Mouse (Mus musculus) hindbrain, embryonic 11.5 days (tissue): ENCODE measurements around the gene Grin2c. TPM values are rescaled to one million over a fixed set of nuclear protein-coding genes. Genes with fewer than 3 reads are reported as not detected.

Source experiments
- ATAC-seq: fragments of 200-750 bp; cut with Nextera tagmentation; 2 replicates; pipeline ENCODE4 v1.8.0; 2017; ENCODE audit warnings: mild to moderate bottlenecking, moderate TSS enrichment, moderate library complexity; ENCODE audit not compliant: low FRiP score
- DNase-seq: peaks from one replicate; pipeline ENCODE4 v3.0.0-alpha.2; 2015; ENCODE audit warnings: low spot score
- H3K27ac ChIP-seq: fragments of 300-500 bp; sonication (generic); 2 replicates; pipeline ENCODE4 v1.5.1; 2014; ENCODE audit warnings: mild to moderate bottlenecking, low read depth, low read length
- H3K27me3 ChIP-seq: fragments of 300-500 bp; sonication (generic); 2 replicates; pipeline ENCODE4 v1.6.1; 2014; ENCODE audit warnings: mild to moderate bottlenecking, low read length, moderate library complexity, mixed read lengths; ENCODE audit not compliant: control insufficient read depth, insufficient read depth
- H3K36me3 ChIP-seq: fragments of 300-500 bp; sonication (generic); 2 replicates; pipeline ENCODE4 v1.6.1; 2014; ENCODE audit warnings: mild to moderate bottlenecking, low read length, moderate library complexity, mixed read lengths; ENCODE audit not compliant: control insufficient read depth, insufficient read depth
- H3K4me1 ChIP-seq: fragments of 300-500 bp; sonication (generic); replicated peaks from 2 replicates; pipeline ENCODE4 v1.6.1; 2014; ENCODE audit warnings: low read length, mixed read lengths; ENCODE audit not compliant: control insufficient read depth, insufficient read depth
- H3K4me2 ChIP-seq: fragments of 300-500 bp; sonication (generic); replicated peaks from 2 replicates; pipeline ENCODE4 v1.6.1; 2014; ENCODE audit warnings: mild to moderate bottlenecking, low read depth, low read length
- H3K4me3 ChIP-seq: fragments of 300-500 bp; sonication (generic); 2 replicates; pipeline ENCODE4 v1.5.1; 2014; ENCODE audit warnings: low read depth, low read length
- H3K9ac ChIP-seq: fragments of 300-500 bp; sonication (generic); 2 replicates; pipeline ENCODE4 v1.6.1; 2014; ENCODE audit warnings: low read depth, low read length
- H3K9me3 ChIP-seq: fragments of 300-500 bp; sonication (generic); 2 replicates; pipeline ENCODE4 v1.6.1; 2016; ENCODE audit warnings: low read length; ENCODE audit not compliant: control insufficient read depth
- WGBS: fragments of 180-500 bp; shearing (Covaris S2); extraction: QIAGEN DNeasy Blood & Tissue Kit; methylation state at CpG from one replicate; pipeline ENCODE4 v1.1.7; 2014; 5-methylcytosine and 5-hydroxymethylcytosine counted together
- polyA plus RNA-seq: library from polyadenylated mRNA; unstranded; fragments of >200 nt; fragmentation: Nextera tagmentation; extraction: Ambion mirVana; gene quantifications from 2 replicates; pipeline ENCODE4 v1.2.1, GENCODE M21; 2014

The Grin2c gene
- polyA plus RNA-seq, 1 experiment from 2014 or later = 0.43 TPM

DNA sequence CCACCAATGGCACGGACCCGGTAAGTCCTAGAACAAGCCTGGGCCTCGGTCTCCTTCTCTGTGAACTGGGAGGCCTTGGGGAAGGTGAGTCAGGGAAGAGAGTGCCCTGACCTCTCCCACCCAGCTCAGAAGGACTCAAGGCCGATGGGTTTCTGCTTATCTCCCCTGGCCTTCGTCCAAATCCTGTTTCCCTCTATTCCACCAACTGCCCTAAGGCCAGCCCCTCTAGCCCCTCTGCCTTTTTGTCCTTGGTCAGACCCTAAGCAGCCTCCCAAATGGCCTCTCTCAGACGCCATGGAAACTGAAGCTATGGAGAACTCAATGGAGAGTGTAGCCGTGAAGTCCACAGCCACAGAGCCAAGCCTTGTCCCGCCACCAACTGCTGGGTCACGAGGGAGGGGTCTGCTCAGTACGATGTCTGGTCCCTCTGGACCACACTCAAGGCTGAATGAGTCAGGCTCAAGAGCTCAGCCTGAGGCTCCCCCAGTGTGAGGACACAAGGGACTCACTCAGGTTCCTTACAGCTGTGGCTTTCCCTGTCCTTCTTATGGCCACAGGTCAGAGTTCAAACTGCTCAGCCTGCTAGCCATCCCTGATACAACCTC lies 6.0 kb upstream of the Grin2c start:
- H3K27ac ChIP-seq = no peak overlapping the region
- no peak overlapping the region for H3K9ac ChIP-seq
- no peaks in the 10 kb centered on the region for H3K36me3 ChIP-seq
- peaks cover 8% of the 10 kb centered on the region for H3K27me3 ChIP-seq
- H3K9me3 ChIP-seq = no peaks in the 10 kb centered on the region
- peaks cover 12% of the 10 kb centered on the region for H3K4me1 ChIP-seq
- H3K4me3 ChIP-seq = no peak overlapping the region
- ATAC-seq (no peak), DNase-seq (no peak)
- no peak overlapping the region for H3K4me2 ChIP-seq
- 75% methylated on average over 10 of the region's 10 CpGs for WGBS

- no peak for DNase-seq
- WGBS = 66% methylated on average over 10 of the region's 10 CpGs
- Histone ChIP-seq H3K9ac (no peak overlapping the region), H3K27me3 (peaks cover 24% of the 10 kb centered on the region), H3K36me3 (no peaks in the 10 kb centered on the region), H3K4me1 (peaks cover 17% of the 10 kb centered on the region), H3K9me3 (no peaks in the 10 kb centered on the region), H3K4me2 (no peak overlapping the region), H3K4me3 (no peak overlapping the region), H3K27ac (no peak overlapping the region)
- ATAC-seq = no peak
These were observed 4.4 kb upstream of the Grin2c start for GRCm38 (mm10) chr11:115271481-115271880.

DNA sequence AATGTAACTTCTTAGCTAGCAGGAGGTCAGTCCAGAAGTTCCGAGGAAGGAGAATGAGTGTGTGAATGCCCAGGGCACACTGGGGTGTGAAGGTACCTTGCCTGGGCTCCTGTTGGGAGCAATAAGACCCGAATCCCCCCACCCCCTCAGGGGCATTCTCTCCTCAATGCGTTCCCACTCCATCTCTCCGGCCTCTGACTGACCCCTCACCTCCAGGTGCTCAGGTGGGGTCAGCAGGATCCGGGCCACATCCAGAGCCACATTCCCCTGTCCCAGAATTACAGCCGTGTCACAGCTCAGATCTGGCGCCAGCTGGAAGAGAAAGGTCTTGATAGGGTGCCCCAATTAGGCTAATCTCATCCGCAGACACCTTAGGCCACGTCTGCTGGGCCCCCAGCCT lies 4.0 kb upstream of the Grin2c start:
- no peak for DNase-seq
- H3K27me3 ChIP-seq = peaks cover 28% of the 10 kb centered on the region
- no peak for ATAC-seq
- no peaks in the 10 kb centered on the region for H3K9me3 ChIP-seq
- H3K27ac ChIP-seq = no peak overlapping the region
- WGBS = 78% methylated on average over 9 of the region's 9 CpGs
- peaks cover 19% of the 10 kb centered on the region for H3K4me1 ChIP-seq
- no peak overlapping the region for H3K9ac ChIP-seq
- no peak overlapping the region for H3K4me2 ChIP-seq
- no peak overlapping the region for H3K4me3 ChIP-seq
- H3K36me3 ChIP-seq = no peaks in the 10 kb centered on the region

GRCm38 (mm10) chr11:115270148-115270861 lies 3.3 kb upstream of the Grin2c start:
- Histone ChIP-seq H3K9ac (no peak overlapping the region), H3K36me3 (no peaks in the 10 kb centered on the region), H3K27ac (no peak overlapping the region), H3K4me1 (peaks cover 15% of the 10 kb centered on the region), H3K4me3 (no peak overlapping the region), H3K9me3 (no peaks in the 10 kb centered on the region), H3K27me3 (peaks cover 35% of the 10 kb centered on the region), H3K4me2 (no peak overlapping the region)
- WGBS = 34% methylated on average over 19 of the region's 19 CpGs
- ATAC-seq (peak; percentile 18; the same call in 1 of the 2 replicates), DNase-seq (peak; percentile 89)

- no peak overlapping the region for H3K9ac ChIP-seq
- no peaks in the 10 kb centered on the region for H3K36me3 ChIP-seq
- WGBS = 91% methylated on average over 27 of the region's 27 CpGs
- H3K27me3 ChIP-seq = peaks cover 43% of the 10 kb centered on the region
- H3K4me1 ChIP-seq = peaks cover 18% of the 10 kb centered on the region
- H3K9me3 ChIP-seq = no peaks in the 10 kb centered on the region
- H3K4me3 ChIP-seq = no peak overlapping the region
- no peak overlapping the region for H3K27ac ChIP-seq
- no peak for ATAC-seq
- no peak for DNase-seq
- no peak overlapping the region for H3K4me2 ChIP-seq
These were observed 2.5 kb upstream of the Grin2c start for GRCm38 (mm10) chr11:115269330-115270066.

DNA sequence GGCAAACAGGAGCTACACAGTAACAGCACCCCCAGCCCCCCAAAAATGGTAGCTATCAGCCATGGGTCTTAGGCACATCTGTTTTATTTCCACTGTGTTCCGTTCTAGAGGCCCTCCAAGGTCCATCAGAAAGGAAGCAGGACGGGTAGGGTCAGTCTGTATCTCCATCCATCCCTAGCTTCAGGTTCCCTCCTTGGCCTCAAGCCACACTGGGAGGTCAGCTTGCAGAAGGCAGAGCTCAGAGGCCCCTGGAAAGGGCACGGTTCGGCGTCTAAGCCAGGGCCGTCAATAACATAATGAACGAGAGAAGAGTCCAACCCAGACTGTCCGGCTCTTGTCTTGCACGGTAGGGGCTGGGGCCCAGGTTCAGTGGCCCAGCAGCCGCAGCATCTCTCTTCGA lies 915 bp upstream of the Grin2c start:
- H3K36me3 ChIP-seq = no peaks in the 10 kb centered on the region
- peaks cover 18% of the 10 kb centered on the region for H3K4me1 ChIP-seq
- no peak overlapping the region for H3K4me3 ChIP-seq
- 67% methylated on average over 11 of the region's 11 CpGs for WGBS
- H3K9me3 ChIP-seq = no peaks in the 10 kb centered on the region
- DNase-seq (no peak), ATAC-seq (no peak)
- no peak overlapping the region for H3K9ac ChIP-seq
- H3K27ac ChIP-seq = no peak overlapping the region
- no peak overlapping the region for H3K4me2 ChIP-seq
- H3K27me3 ChIP-seq = peaks cover 53% of the 10 kb centered on the region

DNA sequence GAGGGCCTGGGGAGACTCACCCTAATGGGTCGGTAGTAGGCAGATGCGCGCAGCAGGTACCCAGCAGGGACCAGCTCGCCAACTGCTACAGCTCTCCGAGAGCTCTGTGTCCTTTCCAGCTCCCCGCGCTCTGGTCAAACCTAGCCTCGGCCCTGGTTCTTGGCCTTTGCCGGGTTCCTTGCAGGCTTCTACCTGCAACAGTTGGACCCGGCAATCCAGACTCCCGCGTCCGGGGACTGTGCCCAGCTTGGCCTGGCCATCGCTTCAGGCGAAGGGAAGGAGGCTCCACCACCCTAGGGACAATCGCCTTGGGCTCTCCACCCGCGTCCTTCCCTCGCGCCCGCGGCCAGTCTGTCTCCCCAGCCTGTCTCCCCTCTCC lies 654 bp downstream of the Grin2c start:
- DNase-seq (peak; percentile 49), ATAC-seq (no peak)
- H3K4me1 ChIP-seq = peaks cover 18% of the 10 kb centered on the region
- peaks cover 65% of the 10 kb centered on the region for H3K27me3 ChIP-seq
- peak overlapping the region; percentile 32 for H3K4me3 ChIP-seq
- H3K9me3 ChIP-seq = no peaks in the 10 kb centered on the region
- peak overlapping the region; percentile 58 for H3K4me2 ChIP-seq
- H3K36me3 ChIP-seq = no peaks in the 10 kb centered on the region
- no peak overlapping the region for H3K27ac ChIP-seq
- H3K9ac ChIP-seq = no peak overlapping the region
- WGBS = under 1% methylated on average over 21 of the region's 22 CpGs

DNA sequence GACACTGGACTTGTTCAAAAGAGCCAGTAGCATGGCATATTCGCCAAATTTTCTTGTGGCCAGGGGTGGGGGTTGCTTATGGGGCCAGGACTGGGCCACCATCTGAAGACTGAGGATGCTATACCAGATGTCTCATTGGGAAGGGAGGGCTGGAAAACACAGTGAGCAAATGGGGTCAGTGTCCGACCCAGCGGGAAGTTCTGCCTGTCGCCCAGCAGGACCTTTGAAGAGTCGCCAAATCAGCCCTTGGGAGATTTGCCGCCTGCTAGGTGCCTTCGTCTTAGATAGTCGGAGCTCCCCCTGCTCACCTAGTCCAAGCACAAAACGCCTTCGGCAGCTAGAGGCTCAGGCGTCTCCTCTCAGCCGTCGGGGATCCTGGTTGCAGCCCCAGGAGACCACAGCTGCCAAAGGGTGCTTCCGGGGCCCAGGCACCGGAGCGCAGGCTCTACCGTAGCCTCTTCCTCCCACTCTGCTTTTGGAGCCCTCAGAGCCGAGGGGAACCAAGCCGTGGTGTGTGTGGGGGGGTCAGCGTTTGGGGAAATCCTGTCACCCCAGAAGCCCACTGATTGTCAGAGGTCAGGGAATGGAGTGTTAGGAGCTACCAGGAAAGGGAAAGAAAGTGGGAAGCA lies 1.2 kb downstream of the Grin2c start:
- Histone ChIP-seq H3K36me3 (no peaks in the 10 kb centered on the region), H3K4me1 (peaks cover 18% of the 10 kb centered on the region), H3K27me3 (peaks cover 70% of the 10 kb centered on the region), H3K9ac (no peak overlapping the region), H3K4me2 (peak overlapping the region; percentile 39; the same call in 1 of the 2 replicates), H3K9me3 (no peaks in the 10 kb centered on the region), H3K27ac (no peak overlapping the region), H3K4me3 (0 out of 2 replicates have a peak overlapping the region, but pooled peaks have one; percentile 32)
- DNase-seq (no peak), ATAC-seq (no peak)
- WGBS = 5% methylated on average over 20 of the region's 20 CpGs
